Mouse (Mus musculus) ES-E14 (cell line): ENCODE results near the gene Erv3.
A peak's percentile ranks its signal among the peaks of the same experiment; 100 is the strongest.

Experiments
- CHD2 ChIP-seq: IDR thresholded peaks from 2 replicates; pipeline ENCODE4 v1.6.1; 2014; ENCODE audit warnings: mild to moderate bottlenecking, low read depth, low read length, inconsistent platforms
- HCFC1 ChIP-seq: IDR thresholded peaks from 2 replicates; pipeline ENCODE4 v1.6.1; 2012; ENCODE audit warnings: low read length, inconsistent platforms, borderline replicate concordance; ENCODE audit not compliant: insufficient read depth
- MAFK ChIP-seq: IDR thresholded peaks from 2 replicates; pipeline ENCODE4 v1.6.1; 2014; ENCODE audit warnings: mild to moderate bottlenecking, low read depth, low read length, inconsistent platforms; ENCODE audit not compliant: insufficient read depth
- ZC3H11A ChIP-seq: IDR thresholded peaks from 2 replicates; pipeline ENCODE4 v1.6.1; 2012; ENCODE audit warnings: low read depth, mild to moderate bottlenecking, inconsistent platforms, low read length, borderline replicate concordance
- ZNF384 ChIP-seq: IDR thresholded peaks from 2 replicates; pipeline ENCODE4 v1.6.1; 2012; ENCODE audit warnings: low read depth, low read length, inconsistent platforms

DNA sequence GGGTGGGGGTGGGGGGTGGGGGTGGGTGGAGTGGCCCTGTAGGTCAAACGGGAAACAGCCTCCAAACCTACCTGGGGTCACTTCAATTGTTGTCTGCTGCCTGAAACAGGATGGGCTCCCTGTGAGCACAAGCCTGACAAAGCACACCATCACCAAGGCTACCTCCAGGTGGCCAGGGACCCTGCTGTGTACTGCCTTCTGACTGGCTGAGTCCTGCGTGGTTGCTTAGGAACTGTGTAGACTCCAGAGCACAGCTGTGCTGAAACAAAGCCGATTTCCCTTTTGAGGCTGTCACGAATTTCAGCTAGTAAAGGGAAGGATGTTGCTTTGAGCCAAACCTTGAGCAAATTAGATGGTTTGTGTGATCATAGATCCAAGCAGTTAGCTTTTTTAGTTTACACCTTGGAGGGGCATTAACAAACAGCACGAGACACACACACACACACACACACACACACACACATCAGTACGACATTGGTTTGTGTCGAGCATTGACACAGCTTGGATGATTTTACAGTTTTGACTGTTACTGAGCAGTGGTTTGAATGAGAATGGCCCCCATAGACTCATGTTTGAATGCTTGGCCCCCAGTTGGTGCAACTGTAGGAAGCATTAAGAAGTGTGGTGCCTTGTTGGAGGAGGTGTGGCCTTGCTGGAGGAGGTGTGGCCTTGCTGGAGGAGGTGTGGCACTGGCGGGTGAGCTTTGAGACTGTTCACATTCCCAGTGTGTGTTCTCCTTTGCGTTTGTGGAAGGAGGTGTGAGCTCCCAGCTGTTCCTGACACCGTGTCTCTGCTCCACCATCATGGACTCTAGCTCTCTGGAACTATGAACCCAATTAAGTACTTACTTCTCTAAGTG is 11.8 kb downstream of the Erv3 start:
- no peak for TF ChIP-seq ZNF384
- TF ChIP-seq ZC3H11A: no peak
- TF ChIP-seq CHD2: no peak; the same call in 1 of the 2 replicates
- TF ChIP-seq HCFC1: no peak
- TF ChIP-seq MAFK: 0 out of 2 replicates have a peak, but pooled peaks have one; percentile 2
